In the genomic region with DNA sequence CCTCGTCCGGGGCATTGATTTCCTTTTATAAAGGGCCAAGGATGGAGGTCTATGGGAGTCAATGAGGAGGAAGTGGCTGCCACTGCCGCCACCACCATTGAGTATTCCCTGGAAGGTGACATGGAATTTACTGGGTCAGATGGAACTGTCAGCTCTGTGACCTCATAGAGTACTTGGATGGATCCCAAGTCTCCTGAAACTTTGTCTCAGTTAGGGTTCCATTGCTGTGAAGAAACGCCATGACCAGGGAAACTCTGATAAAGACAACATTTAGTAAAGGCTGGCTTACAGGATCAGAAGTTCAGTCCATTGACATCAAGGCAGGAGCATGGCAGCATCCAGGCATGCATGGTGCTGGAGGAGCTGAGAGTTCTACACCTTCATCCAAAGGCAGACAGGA, we compare ENCODE assay signal across 24 mouse cellular contexts. TPM values are rescaled to one million over a fixed set of nuclear protein-coding genes. Genes with fewer than 3 reads are reported as not detected.
DNase-seq lines count a peak whose midpoint lies in the region; TF ChIP-seq lines count a peak whose summit lies in the region.
"Had no signal": no experiment of that assay in that cellular context is flagged by ENCODE, and none has a peak within 500 bp of the region (broad histone marks: within the 10 kb centered on the region; RNA-seq: fewer than 3 reads in every experiment).

Gene Sun5 (minus strand): TSS at position 101 of the 400 bp plus-strand sequence.

- intact Hi-C loops in heart, postnatal 14 days (cut with DNase I), result no loop called here

- H3K4me1 ChIP-seq in testis, adult 2 months (ENCODE audit: control insufficient read depth, insufficient read depth, low read length), result no peaks in the 10 kb centered on the region

- peak; percentile 28; the same call in 1 of the 2 replicates for TF ChIP-seq POLR2A in testis, adult 2 months (IDR thresholded peaks at IDR 0.05; ENCODE audit: control insufficient read depth, low read depth, low read length)

- no peaks in the 10 kb centered on the region for H3K27me3 ChIP-seq in testis, adult 2 months (ENCODE audit: control insufficient read depth, insufficient read depth, low read length)

- peak within 1 kb of the TSS; percentile 83 for H3K4me3 ChIP-seq in testis, adult 2 months (ENCODE audit: control insufficient read depth, low read depth, low read length)

- TF ChIP-seq CTCF in testis, adult 2 months (IDR thresholded peaks at IDR 0.05; ENCODE audit: control insufficient read depth, insufficient read depth, insufficient replicate concordance, low read depth, low read length), result no peak

- peak; percentile 68 for DNase-seq in heart, adult 11 months
- no peak for DNase-seq in heart, postnatal 14 days
- DNase-seq in testis, postnatal 14 days (ENCODE audit: low spot score), result no peak
- DNase-seq: adrenal gland, adult 2 months; adrenal gland, adult 8-10 months; adrenal gland, postnatal 10 days; adrenal gland, postnatal 14 days; adrenal gland, postnatal 25 days; adrenal gland, postnatal 36 days; B cell, adult 2 months; cerebellum, adult 11 months; cerebellum, adult 11-12 months; cerebellum, adult 18-20 months had no signal

- H3K36me3 ChIP-seq in testis, adult 2 months (ENCODE audit: control insufficient read depth, insufficient read depth, low read length), result no peaks in the 10 kb centered on the region
- H3K36me3 ChIP-seq: G1E had no signal

- H3K27ac ChIP-seq in testis, adult 2 months (ENCODE audit: control insufficient read depth, insufficient read depth, low read depth, low read length), result no peak within 1 kb of the TSS; the same call in none of the 2 replicates

RNA-seq across cellular contexts. Expression of gene Sun5, which starts in this region (rescaled TPM):
- total RNA-seq in heart, postnatal 14 days (2021), result not detected
- 255 and 271 TPM in 2 replicates for polyA plus RNA-seq in testis, adult 2 months (2012; rRNA removed)
- total RNA-seq: adrenal gland, adult 18-20 months; adrenal gland, adult 2 months; adrenal gland, adult 8-10 months; adrenal gland, postnatal 10 days; adrenal gland, postnatal 14 days; adrenal gland, postnatal 25 days; adrenal gland, postnatal 4 days; ES-E14; G1E; MEL had no signal
- polyA plus RNA-seq: activated CD4-positive, CD25-positive, alpha-beta regulatory T cell, adult 4 months; adrenal gland, adult 2 months; brain, embryonic 14.5 days; C2C12; CD4-positive, CD25-positive, alpha-beta regulatory T cell, adult 4 months; G1E; Patski had no signal
